Comparison of ENCODE assay signal across 8 mouse cellular contexts in the genomic region with DNA sequence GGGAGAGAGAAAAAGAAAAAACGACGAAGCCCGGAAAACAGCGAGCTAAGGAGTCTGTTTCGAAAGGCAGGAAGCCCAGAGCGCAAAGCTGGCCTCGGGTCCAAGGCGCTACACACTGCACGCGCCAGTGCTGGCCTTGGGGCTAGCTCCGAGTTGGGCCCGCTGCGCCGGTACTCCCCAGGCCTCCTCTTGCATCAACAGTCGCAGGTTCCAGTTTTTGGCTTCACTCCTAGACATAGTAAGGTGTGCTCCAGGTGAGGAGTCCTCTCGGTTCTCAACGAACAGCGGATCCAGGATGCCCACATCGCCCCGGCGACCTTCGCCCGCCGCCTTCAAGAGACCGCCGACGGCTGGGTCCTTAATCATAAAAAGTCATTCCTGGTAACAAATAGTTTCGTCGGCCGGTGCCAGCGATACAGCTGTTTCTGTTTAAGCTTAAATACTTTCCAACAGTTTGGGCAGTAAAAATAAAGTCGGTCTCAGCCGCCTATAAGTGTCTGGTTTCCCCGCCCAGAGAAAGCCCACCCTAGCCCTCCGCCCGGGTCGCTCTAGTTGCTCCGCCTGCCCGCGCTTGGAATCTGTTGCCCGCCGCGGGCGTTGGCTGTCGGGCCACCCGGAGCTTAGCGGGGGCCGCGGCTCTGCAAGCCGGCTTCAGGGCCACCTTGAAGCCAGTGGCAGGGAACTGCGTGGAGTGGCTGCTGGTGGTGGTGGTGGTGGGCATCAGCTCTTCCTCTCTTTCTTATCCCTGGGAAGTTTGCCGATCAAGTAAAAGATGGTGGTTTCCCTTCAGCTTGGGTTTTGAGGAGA. TPM values are rescaled to one million over a fixed set of nuclear protein-coding genes. Genes with fewer than 3 reads are reported as not detected.
DNase-seq lines count a peak whose midpoint lies in the region; ATAC-seq and TF ChIP-seq lines count a peak whose summit lies in the region.

No protein-coding gene starts in this region.

- no peak overlapping the region for H3K27ac ChIP-seq in midbrain, embryonic 12.5 days (replicated peaks)
- no peak overlapping the region for H3K27ac ChIP-seq in midbrain, postnatal 0 days (ENCODE audit: low read depth, low read length)
- H3K27ac ChIP-seq in intestine, embryonic 15.5 days, result no peak overlapping the region

- peaks cover 87% of the 10 kb centered on the region for H3K27me3 ChIP-seq in midbrain, embryonic 12.5 days
- H3K27me3 ChIP-seq in midbrain, postnatal 0 days (ENCODE audit: insufficient read depth, low read length), result peaks cover 53% of the 10 kb centered on the region
- peaks cover 74% of the 10 kb centered on the region for H3K27me3 ChIP-seq in intestine, embryonic 15.5 days (replicated peaks)

- peaks cover 70% of the 10 kb centered on the region for H3K4me1 ChIP-seq in midbrain, embryonic 12.5 days
- H3K4me1 ChIP-seq in midbrain, postnatal 0 days (ENCODE audit: insufficient read depth, low read length), result 0 out of 2 replicates have a peak, but pooled peaks cover 9% of the 10 kb centered on the region
- peaks cover 70% of the 10 kb centered on the region for H3K4me1 ChIP-seq in intestine, embryonic 15.5 days (replicated peaks)

- TF ChIP-seq CTCF in midbrain, postnatal 0 days (IDR thresholded peaks at IDR 0.05), result no peak

- H3K4me3 ChIP-seq in midbrain, embryonic 12.5 days, result peak overlapping the region; percentile 66; the same call in 1 of the 2 replicates
- H3K4me3 ChIP-seq in midbrain, postnatal 0 days (ENCODE audit: low read depth, low read length), result no peak overlapping the region
- H3K4me3 ChIP-seq in intestine, embryonic 15.5 days (replicated peaks), result peak overlapping the region; percentile 58

- H3K9ac ChIP-seq in midbrain, embryonic 12.5 days (replicated peaks), result no peak overlapping the region
- no peak overlapping the region for H3K9ac ChIP-seq in midbrain, postnatal 0 days (replicated peaks; ENCODE audit: low read length, poor library complexity, severe bottlenecking)
- no peak overlapping the region for H3K9ac ChIP-seq in intestine, embryonic 15.5 days

- under 1% methylated on average over 52 of the region's 52 CpGs for WGBS in midbrain, embryonic 12.5 days
- 1% methylated on average over 52 of the region's 52 CpGs for WGBS in midbrain, postnatal 0 days
- 1% methylated on average over 52 of the region's 52 CpGs for whole genome bisulfite sequencing in intestine, embryonic 15.5 days

- H3K36me3 ChIP-seq in midbrain, embryonic 12.5 days, result peaks cover 9% of the 10 kb centered on the region
- peaks cover 8% of the 10 kb centered on the region for H3K36me3 ChIP-seq in midbrain, postnatal 0 days (ENCODE audit: insufficient read depth, low read length)
- 0 out of 2 replicates have a peak, but pooled peaks cover 8% of the 10 kb centered on the region for H3K36me3 ChIP-seq in intestine, embryonic 15.5 days

- no peaks in the 10 kb centered on the region for H3K9me3 ChIP-seq in midbrain, embryonic 12.5 days
- no peaks in the 10 kb centered on the region for H3K9me3 ChIP-seq in midbrain, postnatal 0 days (ENCODE audit: low read length)
- no peaks in the 10 kb centered on the region for H3K9me3 ChIP-seq in intestine, embryonic 15.5 days

- ATAC-seq in midbrain, embryonic 12.5 days (ENCODE audit: low FRiP score, low read depth), result no peak
- ATAC-seq in midbrain, postnatal 0 days (ENCODE audit: low FRiP score), result no peak
- ATAC-seq in intestine, embryonic 15.5 days, result no peak

- intact Hi-C loops in heart, postnatal 25 days (cut with DNase I), result loop anchor here (2.0 kb wide), 1 partner anchor 14 kb away; no protein-coding TSS in a partner anchor

- DNase-seq in heart, adult 11 months, result peak; percentile 93
- no peak for DNase-seq in heart, postnatal 25 days (ENCODE audit: low spot score)
- DNase-seq in midbrain, postnatal 0 days (ENCODE audit: low spot score), result no peak
- DNase-seq in retina, postnatal 1 day, result peak; percentile 30
- no peak for DNase-seq in adrenal gland, postnatal 36 days
- DNase-seq in frontal cortex, postnatal 14 days (ENCODE audit: low spot score in 2 of 2), result no peak

- H3K4me2 ChIP-seq in midbrain, embryonic 12.5 days (replicated peaks), result peak overlapping the region; percentile 12; the same call in 1 of the 2 replicates
- no peak overlapping the region for H3K4me2 ChIP-seq in midbrain, postnatal 0 days (ENCODE audit: low read depth, low read length, poor library complexity, severe bottlenecking)
- H3K4me2 ChIP-seq in intestine, embryonic 15.5 days (replicated peaks), result peak overlapping the region; percentile 97

RNA-seq across cellular contexts. Expression of a gene that starts 1.9 kb away (rescaled TPM):
- 1 to 10 TPM; 4.4 to 7.6 TPM for total RNA-seq in heart, postnatal 25 days (2021)
- 12.1 and 15.1 TPM in 2 replicates for polyA plus RNA-seq in midbrain, embryonic 12.5 days (2016; fragmentation: Nextera tagmentation; extraction: Ambion mirVana)
- total RNA-seq in midbrain, postnatal 0 days (2014; rRNA removed), result 14.9 and 15.5 TPM in 2 replicates
- polyA plus RNA-seq in midbrain, postnatal 0 days (2015; fragmentation: Nextera tagmentation; extraction: Ambion mirVana), result 6.8 and 7.6 TPM in 2 replicates
- 7.4 and 7.9 TPM in 2 replicates for polyA plus RNA-seq in intestine, embryonic 15.5 days (2015; fragmentation: Nextera tagmentation; extraction: Ambion mirVana)
- 10 to 100 TPM; 21.4 to 21.5 TPM for total RNA-seq in adrenal gland, postnatal 36 days (2021)

RNA-seq across cellular contexts. Expression of a gene that starts 19.9 kb away (rescaled TPM):
- total RNA-seq in heart, postnatal 25 days (2021), result 1 to 10 TPM; 3.8 to 3.9 TPM
- polyA plus RNA-seq in midbrain, embryonic 12.5 days (2016; fragmentation: Nextera tagmentation; extraction: Ambion mirVana), result 81.0 and 86.0 TPM in 2 replicates
- 9.6 and 10.6 TPM in 2 replicates for total RNA-seq in midbrain, postnatal 0 days (2014; rRNA removed)
- 5.6 and 6.7 TPM in 2 replicates for polyA plus RNA-seq in midbrain, postnatal 0 days (2015; fragmentation: Nextera tagmentation; extraction: Ambion mirVana)
- polyA plus RNA-seq in intestine, embryonic 15.5 days (2015; fragmentation: Nextera tagmentation; extraction: Ambion mirVana), result 24.8 and 27.0 TPM in 2 replicates
- total RNA-seq in adrenal gland, postnatal 36 days (2021), result 1 to 10 TPM; 7.6 to 7.7 TPM

RNA-seq across cellular contexts. Expression of a gene that starts 43.4 kb away (rescaled TPM):
- 10 to 100 TPM; 14.0 to 14.8 TPM for total RNA-seq in heart, postnatal 25 days (2021)
- polyA plus RNA-seq in midbrain, embryonic 12.5 days (2016; fragmentation: Nextera tagmentation; extraction: Ambion mirVana), result 12.4 and 15.2 TPM in 2 replicates
- total RNA-seq in midbrain, postnatal 0 days (2014; rRNA removed), result 48.6 and 53.4 TPM in 2 replicates
- 30.5 TPM in 2 replicates for polyA plus RNA-seq in midbrain, postnatal 0 days (2015; fragmentation: Nextera tagmentation; extraction: Ambion mirVana)
- 10.7 and 11.2 TPM in 2 replicates for polyA plus RNA-seq in intestine, embryonic 15.5 days (2015; fragmentation: Nextera tagmentation; extraction: Ambion mirVana)
- 100 to 1,000 TPM; 200 to 332 TPM for total RNA-seq in adrenal gland, postnatal 36 days (2021)

RNA-seq across cellular contexts. Expression of a gene that starts 54.7 kb away (rescaled TPM):
- not detected for total RNA-seq in heart, postnatal 25 days (2021)
- polyA plus RNA-seq in midbrain, embryonic 12.5 days (2016; fragmentation: Nextera tagmentation; extraction: Ambion mirVana), result not detected in 2 replicates
- total RNA-seq in midbrain, postnatal 0 days (2014; rRNA removed), result not detected in 2 replicates
- polyA plus RNA-seq in midbrain, postnatal 0 days (2015; fragmentation: Nextera tagmentation; extraction: Ambion mirVana), result not detected in 2 replicates
- polyA plus RNA-seq in intestine, embryonic 15.5 days (2015; fragmentation: Nextera tagmentation; extraction: Ambion mirVana), result 0.09 and 0.25 TPM in 2 replicates
- not detected for total RNA-seq in adrenal gland, postnatal 36 days (2021)

Comparison
In these comparisons a context has a peak if more than half of its experiments do, and no peak if none do; other contexts are left out.
1. DNase-seq: peak in heart, adult 11 months (single experiment) and retina, postnatal 1 day (single experiment); none in heart, postnatal 25 days (single experiment), midbrain, postnatal 0 days (single experiment), adrenal gland, postnatal 36 days (0 of 2) and frontal cortex, postnatal 14 days (0 of 2).